Mouse (Mus musculus): ENCODE measurements around the gene Prok1.

Prok1 gene

GRCm38 (mm10) chr3:107239607-107240006 lies at the start of gene Prok1:
Gene Prok1 (minus strand): TSS chr3:107239707.
- no peak for DNase-seq (ENCODE audit: low spot score in 2 of 2)

- DNase-seq (ENCODE audit: low spot score in 2 of 2) = no peak
Measured at GRCm38 (mm10) chr3:107287346-107287745, 47.8 kb upstream of the Prok1 start.

- no peak for DNase-seq (ENCODE audit: low spot score in 2 of 2)
Measured at GRCm38 (mm10) chr3:107286123-107286522, 46.6 kb upstream of the Prok1 start.

GRCm38 (mm10) chr3:107278479-107279269 lies 39.2 kb upstream of the Prok1 start, which contains the start of gene Lamtor5:
Gene Lamtor5 (plus strand): TSS chr3:107278858.
- DNase-seq (ENCODE audit: low spot score in 2 of 2) = peak; percentile 86 to 94

GRCm38 (mm10) chr3:107276626-107277025 lies 37.1 kb upstream of the Prok1 start:
- DNase-seq (ENCODE audit: low spot score in 2 of 2) = no peak

GRCm38 (mm10) chr3:107275996-107276395 lies 36.5 kb upstream of the Prok1 start:
- DNase-seq (ENCODE audit: low spot score in 2 of 2) = no peak

GRCm38 (mm10) chr3:107275351-107275750 lies 35.8 kb upstream of the Prok1 start:
- no peak for DNase-seq (ENCODE audit: low spot score in 2 of 2)

- DNase-seq (ENCODE audit: low spot score in 2 of 2) = peak; percentile 47 to 76
Measured at GRCm38 (mm10) chr3:107273820-107274219, 34.3 kb upstream of the Prok1 start.

GRCm38 (mm10) chr3:107272433-107272832 lies 32.9 kb upstream of the Prok1 start:
- DNase-seq (ENCODE audit: low spot score in 2 of 2) = no peak

GRCm38 (mm10) chr3:107266814-107267345 lies 27.4 kb upstream of the Prok1 start:
- DNase-seq (ENCODE audit: low spot score in 2 of 2) = no peak

GRCm38 (mm10) chr3:107261851-107262165 lies 22.3 kb upstream of the Prok1 start:
- no peak for DNase-seq (ENCODE audit: low spot score in 2 of 2)

- DNase-seq (ENCODE audit: low spot score in 2 of 2) = no peak
Measured at GRCm38 (mm10) chr3:107260956-107261850, 21.7 kb upstream of the Prok1 start.

- no peak for DNase-seq (ENCODE audit: low spot score in 2 of 2)
Measured at GRCm38 (mm10) chr3:107257924-107258323, 18.4 kb upstream of the Prok1 start.

- no peak for DNase-seq (ENCODE audit: low spot score in 2 of 2)
Measured at GRCm38 (mm10) chr3:107256724-107257123, 17.2 kb upstream of the Prok1 start.

GRCm38 (mm10) chr3:107255992-107256391 lies 16.5 kb upstream of the Prok1 start:
- DNase-seq (ENCODE audit: low spot score in 2 of 2) = no peak

GRCm38 (mm10) chr3:107253925-107254324 lies 14.4 kb upstream of the Prok1 start:
- no peak for DNase-seq (ENCODE audit: low spot score in 2 of 2)

GRCm38 (mm10) chr3:107252035-107252434 lies 12.5 kb upstream of the Prok1 start:
- no peak for DNase-seq (ENCODE audit: low spot score in 2 of 2)

- DNase-seq (ENCODE audit: low spot score in 2 of 2) = no peak
Measured at GRCm38 (mm10) chr3:107250320-107250719, 10.8 kb upstream of the Prok1 start.

GRCm38 (mm10) chr3:107249042-107249441 lies 9.5 kb upstream of the Prok1 start:
- DNase-seq (ENCODE audit: low spot score in 2 of 2) = no peak

- DNase-seq (ENCODE audit: low spot score in 2 of 2) = no peak
Measured at GRCm38 (mm10) chr3:107246876-107247275, 7.4 kb upstream of the Prok1 start.

GRCm38 (mm10) chr3:107241389-107242094 lies 2.0 kb upstream of the Prok1 start:
- no peak for DNase-seq (ENCODE audit: low spot score in 2 of 2)

GRCm38 (mm10) chr3:107238471-107238980 lies 981 bp downstream of the Prok1 start:
- no peak for DNase-seq (ENCODE audit: low spot score in 2 of 2)

Data from spleen, postnatal 4 days (tissue).